Mouse (Mus musculus) cerebellum, adult 2 months (tissue): Measurements from ENCODE around the gene Ankrd33. TPM values are rescaled to one million over a fixed set of nuclear protein-coding genes. Genes with fewer than 3 reads are reported as not detected.

Experiments
- DNase-seq, 2 experiments: peaks; one replicate each; pipeline ENCODE4 v3.0.0; 2021
- H3K27ac ChIP-seq: fragments of 200-500 bp; 2 replicates; pipeline ENCODE4 v1.5.1; 2012; ENCODE audit warnings: low read length, control low read depth, inconsistent platforms; ENCODE audit not compliant: insufficient read depth
- H3K27me3 ChIP-seq: fragments of 200-500 bp; 2 replicates; pipeline ENCODE4 v1.6.1; 2012; ENCODE audit warnings: inconsistent platforms, mild to moderate bottlenecking, low read length, moderate library complexity; ENCODE audit not compliant: control insufficient read depth, insufficient read depth
- H3K4me1 ChIP-seq: fragments of 200-500 bp; 2 replicates; pipeline ENCODE4 v1.6.1; 2011; ENCODE audit warnings: low read length; ENCODE audit not compliant: control insufficient read depth, insufficient read depth
- H3K4me3 ChIP-seq: fragments of 200-500 bp; replicated peaks from 2 replicates; pipeline ENCODE3; 2011; ENCODE audit warnings: mild to moderate bottlenecking, low read depth, low read length, control low read depth; ENCODE audit not compliant: insufficient read depth
- CTCF ChIP-seq: fragments of 200-500 bp; IDR thresholded peaks from 2 replicates; pipeline ENCODE4 v1.5.1; 2011; ENCODE audit warnings: low read depth, mild to moderate bottlenecking, control low read depth, low read length, moderate library complexity, borderline replicate concordance; ENCODE audit not compliant: insufficient read depth
- POLR2A ChIP-seq: fragments of 200-500 bp; IDR thresholded peaks from 2 replicates; pipeline ENCODE4 v1.6.1; 2011; ENCODE audit warnings: low read length, control low read depth, borderline replicate concordance; ENCODE audit not compliant: insufficient read depth
- WGBS: fragments of 180-500 bp; shearing (Covaris S2); methylation state at CpG from one replicate; pipeline ENCODE4 v1.1.7; 2018; 5-methylcytosine and 5-hydroxymethylcytosine counted together
- polyA plus RNA-seq: library from polyadenylated mRNA; depleted of rRNA; stranded (reverse); fragments of >200 nt; gene quantifications from 2 replicates; pipeline ENCODE4 v1.2.3, GENCODE M21; 2012

Ankrd33 gene
- polyA plus RNA-seq, 1 experiment = 0.33 TPM

DNA sequence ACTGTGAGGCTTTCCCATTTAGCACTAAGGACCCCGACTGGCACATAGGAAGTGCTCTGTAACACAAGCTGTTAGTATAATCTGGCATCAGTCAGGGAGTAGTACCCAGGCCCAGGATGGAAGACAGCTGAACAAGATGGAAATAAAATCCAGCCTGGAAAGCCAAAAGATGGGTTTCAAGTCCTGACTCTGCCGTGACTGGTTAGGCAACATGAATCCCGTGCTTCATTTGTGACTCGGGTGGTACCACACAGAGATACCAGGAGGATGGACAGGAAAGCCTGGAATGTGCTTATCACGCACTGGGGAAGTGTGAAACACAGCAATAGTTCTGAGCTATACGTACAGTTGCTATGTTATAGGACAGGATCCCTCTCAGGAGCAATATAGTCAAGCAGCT lies 25.0 kb downstream of the Ankrd33 start:
- Histone ChIP-seq H3K4me3 (no peak overlapping the region), H3K4me1 (no peaks in the 10 kb centered on the region), H3K27ac (no peak overlapping the region), H3K27me3 (no peaks in the 10 kb centered on the region)
- no peak for DNase-seq
- TF ChIP-seq POLR2A (no peak), CTCF (no peak)
- WGBS = 73% methylated on average over 6 of the region's 6 CpGs

DNA sequence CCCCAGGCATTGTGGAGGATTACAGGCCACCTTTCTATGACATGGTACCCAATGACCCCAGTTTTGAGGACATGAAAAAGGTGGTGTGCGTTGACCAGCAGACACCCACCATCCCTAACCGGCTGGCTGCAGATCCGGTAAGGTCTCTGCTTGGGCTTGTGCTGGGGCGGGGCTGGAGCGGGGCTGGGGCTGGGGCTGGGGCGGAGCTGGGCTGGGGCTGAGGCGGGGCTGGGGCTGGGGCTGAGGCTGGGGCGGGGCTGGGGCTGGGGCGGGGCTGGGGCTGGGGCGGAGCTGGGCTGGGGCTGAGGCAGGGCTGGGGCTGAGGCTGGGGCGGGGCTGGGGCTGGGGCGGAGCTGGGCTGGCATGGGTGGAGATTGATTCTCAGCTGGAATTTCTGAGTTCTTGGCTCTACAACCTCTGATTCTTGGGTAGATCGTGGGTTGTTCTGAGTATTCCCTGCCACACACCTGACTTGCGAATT lies 25.5 kb downstream of the Ankrd33 start:
- Histone ChIP-seq H3K27me3 (no peaks in the 10 kb centered on the region), H3K4me3 (no peak overlapping the region), H3K4me1 (no peaks in the 10 kb centered on the region), H3K27ac (no peak overlapping the region)
- no peak for DNase-seq
- TF ChIP-seq CTCF (no peak), POLR2A (no peak)
- 27% methylated on average over 11 of the region's 14 CpGs for WGBS

DNA sequence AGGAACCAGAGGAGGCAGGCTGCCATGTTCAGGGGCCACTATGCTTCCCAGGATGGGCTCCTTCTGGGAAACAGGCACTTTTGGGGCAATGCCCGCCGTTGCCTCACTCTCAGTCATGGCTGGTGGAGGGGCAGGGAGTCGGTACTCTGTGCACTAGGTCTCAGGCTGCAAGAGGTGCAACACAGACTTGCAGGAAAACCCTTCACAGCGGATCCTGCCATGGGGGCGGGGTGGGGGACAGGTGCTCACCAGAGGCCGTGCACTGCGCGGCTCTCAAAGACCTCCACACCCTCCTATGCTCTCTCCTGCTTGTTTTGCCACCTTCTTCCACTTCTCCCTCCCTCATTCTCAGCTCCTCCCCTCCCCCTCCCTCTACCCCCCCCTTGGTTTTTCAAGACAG lies 27.1 kb downstream of the Ankrd33 start:
- no peak for DNase-seq
- Histone ChIP-seq H3K4me1 (no peaks in the 10 kb centered on the region), H3K4me3 (no peak overlapping the region), H3K27me3 (no peaks in the 10 kb centered on the region), H3K27ac (no peak overlapping the region)
- TF ChIP-seq POLR2A (no peak), CTCF (no peak)
- 73% methylated on average over 8 of the region's 8 CpGs for WGBS

GRCm38 (mm10) chr15:101143494-101143893 lies 27.9 kb downstream of the Ankrd33 start:
- H3K4me3 ChIP-seq = no peak overlapping the region
- WGBS = 15% methylated on average over 8 of the region's 8 CpGs
- no peaks in the 10 kb centered on the region for H3K27me3 ChIP-seq
- no peaks in the 10 kb centered on the region for H3K4me1 ChIP-seq
- TF ChIP-seq CTCF (no peak), POLR2A (no peak)
- H3K27ac ChIP-seq = no peak overlapping the region
- DNase-seq = no peak

GRCm38 (mm10) chr15:101144176-101144575 lies 28.6 kb downstream of the Ankrd33 start:
- Histone ChIP-seq H3K4me3 (no peak overlapping the region), H3K4me1 (no peaks in the 10 kb centered on the region), H3K27ac (no peak overlapping the region), H3K27me3 (no peaks in the 10 kb centered on the region)
- 80% methylated on average over 5 of the region's 5 CpGs for WGBS
- TF ChIP-seq CTCF (no peak), POLR2A (no peak)
- no peak for DNase-seq

DNA sequence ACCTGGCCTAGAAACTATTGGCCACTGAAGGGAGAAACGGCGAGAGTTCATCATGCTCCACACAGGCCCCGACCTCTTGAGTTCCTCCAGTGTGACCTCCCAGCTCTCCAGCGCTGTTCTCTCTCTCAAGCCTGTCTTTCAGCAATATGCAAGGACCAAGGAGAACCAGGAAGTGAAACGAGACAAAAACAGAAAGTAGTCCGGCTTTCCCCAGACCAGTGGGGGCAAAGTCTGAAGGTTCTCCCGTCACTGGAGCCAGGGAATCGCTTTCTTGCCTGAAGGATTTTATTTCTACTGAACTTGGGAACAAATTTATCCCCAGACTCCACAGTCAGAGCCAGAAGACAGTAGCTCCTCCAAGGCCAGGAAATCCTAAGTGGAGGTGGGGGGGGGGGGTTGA lies 29.2 kb downstream of the Ankrd33 start:
- DNase-seq = no peak
- no peaks in the 10 kb centered on the region for H3K4me1 ChIP-seq
- no peak overlapping the region for H3K27ac ChIP-seq
- H3K4me3 ChIP-seq = no peak overlapping the region
- TF ChIP-seq CTCF (no peak), POLR2A (no peak)
- 91% methylated on average over 8 of the region's 8 CpGs for WGBS
- H3K27me3 ChIP-seq = no peaks in the 10 kb centered on the region

- H3K27me3 ChIP-seq = no peaks in the 10 kb centered on the region
- TF ChIP-seq CTCF (peak; percentile 96), POLR2A (peak; percentile 67; the same call in 1 of the 2 replicates)
- no peak overlapping the region for H3K27ac ChIP-seq
- 10% methylated on average over 19 of the region's 19 CpGs for WGBS
- H3K4me1 ChIP-seq = no peaks in the 10 kb centered on the region
- H3K4me3 ChIP-seq = peak overlapping the region; percentile 4
- DNase-seq = peak; percentile 91 to 92
Measured at GRCm38 (mm10) chr15:101145424-101146099, 30.0 kb downstream of the Ankrd33 start.
